Mouse (Mus musculus): ENCODE results near the gene Kcnma1.
A peak's percentile ranks its signal among the peaks of the same experiment; 100 is the strongest.

Kcnma1 gene

GRCm38 (mm10) chr14:23470071-23470470 lies 544.2 kb downstream of the Kcnma1 start:
- no peak for DNase-seq (ENCODE audit: extremely low spot score, low spot score)

- DNase-seq (ENCODE audit: extremely low spot score, low spot score): no peak
Observed at GRCm38 (mm10) chr14:23465135-23465534, 549.2 kb downstream of the Kcnma1 start.

- no peak for DNase-seq (ENCODE audit: extremely low spot score, low spot score)
Observed at GRCm38 (mm10) chr14:23458560-23458959, 555.7 kb downstream of the Kcnma1 start.

GRCm38 (mm10) chr14:23451681-23452080 lies 562.6 kb downstream of the Kcnma1 start:
- DNase-seq (ENCODE audit: extremely low spot score, low spot score): no peak

- no peak for DNase-seq (ENCODE audit: extremely low spot score, low spot score)
Observed at GRCm38 (mm10) chr14:23437467-23437866, 576.8 kb downstream of the Kcnma1 start.

GRCm38 (mm10) chr14:23435861-23436260 lies 578.4 kb downstream of the Kcnma1 start:
- no peak for DNase-seq (ENCODE audit: extremely low spot score, low spot score)

GRCm38 (mm10) chr14:23430006-23430405 lies 584.3 kb downstream of the Kcnma1 start:
- DNase-seq (ENCODE audit: extremely low spot score, low spot score): no peak

- DNase-seq (ENCODE audit: extremely low spot score, low spot score): peak; percentile 22
Observed at GRCm38 (mm10) chr14:23429043-23429442, 585.2 kb downstream of the Kcnma1 start.

GRCm38 (mm10) chr14:23422481-23423040 lies 591.7 kb downstream of the Kcnma1 start:
- no peak for DNase-seq (ENCODE audit: extremely low spot score, low spot score)

GRCm38 (mm10) chr14:23418955-23419354 lies 595.3 kb downstream of the Kcnma1 start:
- no peak for DNase-seq (ENCODE audit: extremely low spot score, low spot score)

GRCm38 (mm10) chr14:23407051-23407450 lies 607.2 kb downstream of the Kcnma1 start:
- no peak for DNase-seq (ENCODE audit: extremely low spot score, low spot score)

GRCm38 (mm10) chr14:23400777-23401469 lies 613.4 kb downstream of the Kcnma1 start:
- DNase-seq (ENCODE audit: extremely low spot score, low spot score): peak; percentile 50

GRCm38 (mm10) chr14:23397642-23398041 lies 616.6 kb downstream of the Kcnma1 start:
- no peak for DNase-seq (ENCODE audit: extremely low spot score, low spot score)

GRCm38 (mm10) chr14:23391566-23391965 lies 622.7 kb downstream of the Kcnma1 start:
- no peak for DNase-seq (ENCODE audit: extremely low spot score, low spot score)

GRCm38 (mm10) chr14:23390768-23391167 lies 623.5 kb downstream of the Kcnma1 start:
- no peak for DNase-seq (ENCODE audit: extremely low spot score, low spot score)

GRCm38 (mm10) chr14:23390161-23390560 lies 624.1 kb downstream of the Kcnma1 start:
- DNase-seq (ENCODE audit: extremely low spot score, low spot score): no peak

- no peak for DNase-seq (ENCODE audit: extremely low spot score, low spot score)
Observed at GRCm38 (mm10) chr14:23386786-23387185, 627.5 kb downstream of the Kcnma1 start.

- no peak for DNase-seq (ENCODE audit: extremely low spot score, low spot score)
Observed at GRCm38 (mm10) chr14:23385776-23386608, 628.3 kb downstream of the Kcnma1 start.

- peak; percentile 32 for DNase-seq (ENCODE audit: extremely low spot score, low spot score)
Observed at GRCm38 (mm10) chr14:23378351-23379087, 635.8 kb downstream of the Kcnma1 start.

GRCm38 (mm10) chr14:23372021-23372420 lies 642.3 kb downstream of the Kcnma1 start:
- DNase-seq (ENCODE audit: extremely low spot score, low spot score): no peak

GRCm38 (mm10) chr14:23360491-23360995 lies 653.7 kb downstream of the Kcnma1 start:
- DNase-seq (ENCODE audit: extremely low spot score, low spot score): no peak
